Mouse (Mus musculus): ENCODE results near the gene Sirt6. TPM values are rescaled to one million over a fixed set of nuclear protein-coding genes. Genes with fewer than 3 reads are reported as not detected.

The Sirt6 gene
- total and polyA plus RNA-seq, 3 experiments, result 10.5 to 38.2 TPM; not detected in 1

DNA sequence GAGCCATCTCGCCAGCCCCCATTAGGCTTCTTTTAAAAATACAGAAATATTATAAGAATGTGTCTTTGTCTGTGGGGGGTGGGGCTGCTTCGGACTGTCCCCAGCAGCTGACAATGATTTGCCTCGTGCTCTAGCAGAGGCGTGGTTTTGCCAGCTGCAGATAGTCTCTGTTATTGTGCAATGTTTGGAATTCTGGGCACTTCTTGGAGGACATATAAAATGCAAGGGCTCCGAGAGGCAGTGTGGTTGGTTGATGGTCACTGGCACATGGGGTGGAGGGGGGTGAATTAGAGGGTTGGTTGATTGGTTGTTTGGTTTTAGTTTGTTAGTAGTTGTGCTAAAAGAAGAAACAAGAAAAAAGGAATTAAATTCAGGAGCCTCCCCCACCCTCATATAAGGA is 7.6 kb downstream of the Sirt6 start:
- Histone ChIP-seq H3K4me1 (ENCODE audit: control insufficient read depth in 1 of 2, insufficient read depth in 2 of 2, low read length in 2 of 2) (0 out of 4 replicates have a peak, but pooled peaks cover 0 to 3% of the 10 kb centered on the region in 2 experiments), H3K9ac (ENCODE audit: control insufficient read depth, low read depth, low read length, poor library complexity, severe bottlenecking) (no peak overlapping the region), H3K36me3 (ENCODE audit: control insufficient read depth in 1 of 2, insufficient read depth in 2 of 2, low read length in 2 of 2) (no peaks in the 10 kb centered on the region), H3K9me3 (replicated peaks; ENCODE audit: insufficient read depth, low read length) (no peaks in the 10 kb centered on the region), H3K79me2 (ENCODE audit: control insufficient read depth, insufficient read depth, low read length, poor library complexity) (no peaks in the 10 kb centered on the region), H3K4me3 (ENCODE audit: control insufficient read depth in 1 of 2, insufficient read depth in 1 of 2, low read depth in 2 of 2, low read length in 2 of 2) (no peak overlapping the region), H3K27me3 (ENCODE audit: control insufficient read depth in 1 of 2, insufficient read depth in 2 of 2, low read length in 2 of 2) (no peaks in the 10 kb centered on the region; a peak in 1 of 4 replicates), H3K27ac (ENCODE audit: control insufficient read depth, low read depth, low read length) (no peak overlapping the region)
- TF ChIP-seq NRF1 (IDR thresholded peaks at IDR 0.05; ENCODE audit: insufficient read depth, low read depth, low read length, poor library complexity, severe bottlenecking) (no peak), ZC3H11A (IDR thresholded peaks at IDR 0.05; ENCODE audit: low read depth, low read length) (no peak), KAT2A (conservative IDR thresholded peaks at IDR 0.05; ENCODE audit: low read depth, low read length) (no peak), BHLHE40 (IDR thresholded peaks at IDR 0.05; ENCODE audit: borderline replicate concordance, low read depth, low read length) (no peak), JUND (IDR thresholded peaks at IDR 0.05; ENCODE audit: low read depth, low read length) (no peak), TCF12 (IDR thresholded peaks at IDR 0.05; ENCODE audit: low read depth, low read length) (no peak), POLR2AphosphoS2 (IDR thresholded peaks at IDR 0.05; ENCODE audit: low read length) (no peak), MYC (IDR thresholded peaks at IDR 0.05; ENCODE audit: low read depth, low read length) (no peak), ZMIZ1 (IDR thresholded peaks at IDR 0.05; ENCODE audit: low read depth, low read length) (no peak), MEF2A (IDR thresholded peaks at IDR 0.05; ENCODE audit: extremely low read depth, insufficient replicate concordance, low read depth, low read length, poor library complexity, severe bottlenecking) (no peak), EP300 (IDR thresholded peaks at IDR 0.05; ENCODE audit: low read depth in 1 of 2, low read length in 2 of 2) (no peak), ZKSCAN1 (IDR thresholded peaks at IDR 0.05; ENCODE audit: low read depth, low read length) (no peak), MAX (IDR thresholded peaks at IDR 0.05; ENCODE audit: low read length) (no peak)
- no peak for DNase-seq (ENCODE audit: low read depth, low spot score)

GRCm38 (mm10) chr10:81615486-81615885 is 12.1 kb downstream of the Sirt6 start:
- no peak for TF ChIP-seq E2F4 (IDR thresholded peaks at IDR 0.05; ENCODE audit: borderline replicate concordance, low read depth, low read length)
- no peak for TF ChIP-seq MEF2A (IDR thresholded peaks at IDR 0.05; ENCODE audit: extremely low read depth, insufficient replicate concordance, low read depth, low read length, poor library complexity, severe bottlenecking)
- Histone ChIP-seq H3K27me3 (ENCODE audit: control insufficient read depth in 1 of 2, insufficient read depth in 2 of 2, low read length in 2 of 2) (no peaks in the 10 kb centered on the region; a peak in 1 of 4 replicates), H3K27ac (ENCODE audit: control insufficient read depth, low read depth, low read length) (no peak overlapping the region), H3K4me3 (ENCODE audit: control insufficient read depth in 1 of 2, insufficient read depth in 1 of 2, low read depth in 2 of 2, low read length in 2 of 2) (no peak overlapping the region), H3K79me2 (ENCODE audit: control insufficient read depth, insufficient read depth, low read length, poor library complexity) (no peaks in the 10 kb centered on the region), H3K4me1 (ENCODE audit: control insufficient read depth in 1 of 2, insufficient read depth in 2 of 2, low read length in 2 of 2) (no peaks in the 10 kb centered on the region), H3K9ac (ENCODE audit: control insufficient read depth, low read depth, low read length, poor library complexity, severe bottlenecking) (no peak overlapping the region), H3K36me3 (ENCODE audit: control insufficient read depth in 1 of 2, insufficient read depth in 2 of 2, low read length in 2 of 2) (no peaks in the 10 kb centered on the region), H3K9me3 (replicated peaks; ENCODE audit: insufficient read depth, low read length) (no peaks in the 10 kb centered on the region)
- no peak for DNase-seq (ENCODE audit: low read depth, low spot score)

- Histone ChIP-seq H3K27ac (ENCODE audit: control insufficient read depth, low read depth, low read length) (no peak overlapping the region), H3K79me2 (ENCODE audit: control insufficient read depth, insufficient read depth, low read length, poor library complexity) (no peaks in the 10 kb centered on the region), H3K4me3 (ENCODE audit: control insufficient read depth in 1 of 2, insufficient read depth in 1 of 2, low read depth in 2 of 2, low read length in 2 of 2) (no peak overlapping the region), H3K36me3 (ENCODE audit: control insufficient read depth in 1 of 2, insufficient read depth in 2 of 2, low read length in 2 of 2) (no peaks in the 10 kb centered on the region), H3K27me3 (ENCODE audit: control insufficient read depth in 1 of 2, insufficient read depth in 2 of 2, low read length in 2 of 2) (no peaks in the 10 kb centered on the region; a peak in 1 of 4 replicates), H3K9me3 (replicated peaks; ENCODE audit: insufficient read depth, low read length) (no peaks in the 10 kb centered on the region), H3K9ac (ENCODE audit: control insufficient read depth, low read depth, low read length, poor library complexity, severe bottlenecking) (no peak overlapping the region), H3K4me1 (ENCODE audit: control insufficient read depth in 1 of 2, insufficient read depth in 2 of 2, low read length in 2 of 2) (no peaks in the 10 kb centered on the region)
- no peak for DNase-seq (ENCODE audit: low read depth, low spot score)
- no peak for TF ChIP-seq BHLHE40 (IDR thresholded peaks at IDR 0.05; ENCODE audit: borderline replicate concordance, low read depth, low read length)
- TF ChIP-seq MAZ (IDR thresholded peaks at IDR 0.05; ENCODE audit: low read depth, low read length), result no peak
- no peak for TF ChIP-seq MYC (IDR thresholded peaks at IDR 0.05; ENCODE audit: low read depth, low read length)
- no peak for TF ChIP-seq GATA1 (IDR thresholded peaks at IDR 0.05; ENCODE audit: low read depth, low read length)
- TF ChIP-seq E2F4 (IDR thresholded peaks at IDR 0.05; ENCODE audit: borderline replicate concordance, low read depth, low read length), result no peak
- TF ChIP-seq TAL1 (IDR thresholded peaks at IDR 0.05; ENCODE audit: low read length), result no peak
- TF ChIP-seq SMC3 (IDR thresholded peaks at IDR 0.05; ENCODE audit: low read depth, low read length), result no peak
- TF ChIP-seq MEF2A (IDR thresholded peaks at IDR 0.05; ENCODE audit: extremely low read depth, insufficient replicate concordance, low read depth, low read length, poor library complexity, severe bottlenecking), result no peak
- no peak for TF ChIP-seq MAFK (IDR thresholded peaks at IDR 0.05; ENCODE audit: borderline replicate concordance, low read depth, low read length)
- TF ChIP-seq NELFE (IDR thresholded peaks at IDR 0.05; ENCODE audit: low read depth, low read length), result no peak
- no peak for TF ChIP-seq GABPA (IDR thresholded peaks at IDR 0.05; ENCODE audit: low read depth, low read length)
- TF ChIP-seq ZKSCAN1 (IDR thresholded peaks at IDR 0.05; ENCODE audit: low read depth, low read length), result no peak
- no peak for TF ChIP-seq RCOR1 (IDR thresholded peaks at IDR 0.05; ENCODE audit: low read depth, low read length)
- TF ChIP-seq POLR2A (IDR thresholded peaks at IDR 0.05; ENCODE audit: control insufficient read depth in 1 of 2, insufficient read depth in 1 of 2, low read depth in 1 of 2, low read length in 2 of 2, poor library complexity in 1 of 2), result no peak
- TF ChIP-seq ZC3H11A (IDR thresholded peaks at IDR 0.05; ENCODE audit: low read depth, low read length), result no peak
- TF ChIP-seq EP300 (IDR thresholded peaks at IDR 0.05; ENCODE audit: low read depth in 1 of 2, low read length in 2 of 2), result no peak
- no peak for TF ChIP-seq CHD2 (IDR thresholded peaks at IDR 0.05; ENCODE audit: low read length)
- TF ChIP-seq MYB (IDR thresholded peaks at IDR 0.05; ENCODE audit: low read depth, low read length), result no peak
These were observed 14.8 kb downstream of the Sirt6 start for GRCm38 (mm10) chr10:81612779-81613178.
